Mouse (Mus musculus) liver, postnatal 0 days (tissue): ENCODE data around the gene Rps6kc1. TPM values are rescaled to one million over a fixed set of nuclear protein-coding genes. Genes with fewer than 3 reads are reported as not detected.

ENCODE experiments used
- ATAC-seq: fragments of 200-750 bp; cut with Nextera tagmentation; 2 replicates; pipeline ENCODE4 v1.8.0; 2017; ENCODE audit warnings: mild to moderate bottlenecking, moderate library complexity
- DNase-seq: peaks from one replicate; pipeline ENCODE4 v3.0.0-alpha.2; 2016
- H3K27ac ChIP-seq: fragments of 300-500 bp; sonication (generic); 2 replicates; pipeline ENCODE4 v1.5.1; 2014; ENCODE audit warnings: antibody characterized with exemption, moderate library complexity, mild to moderate bottlenecking, low read depth
- H3K27me3 ChIP-seq: fragments of 300-500 bp; sonication (generic); 2 replicates; pipeline ENCODE4 v1.6.1; 2014; ENCODE audit warnings: low read length, control low read depth, mixed read lengths; ENCODE audit not compliant: insufficient read depth
- H3K36me3 ChIP-seq: fragments of 300-500 bp; sonication (generic); replicated peaks from 2 replicates; pipeline ENCODE4 v1.6.1; 2014; ENCODE audit warnings: mild to moderate bottlenecking, control low read depth, low read length, moderate library complexity, mixed read lengths; ENCODE audit not compliant: insufficient read depth
- H3K4me1 ChIP-seq: fragments of 300-500 bp; sonication (generic); 2 replicates; pipeline ENCODE4 v1.6.1; 2014; ENCODE audit warnings: antibody characterized with exemption, mild to moderate bottlenecking, control low read depth; ENCODE audit not compliant: insufficient read depth
- H3K4me2 ChIP-seq: fragments of 300-500 bp; sonication (generic); 2 replicates; pipeline ENCODE4 v1.6.1; 2014; ENCODE audit warnings: low read depth, mild to moderate bottlenecking, low read length, moderate library complexity, mixed read lengths
- H3K4me3 ChIP-seq: fragments of 300-500 bp; sonication (generic); 2 replicates; pipeline ENCODE4 v1.5.1; 2014; ENCODE audit warnings: low read depth, low read length
- H3K9ac ChIP-seq: fragments of 300-500 bp; sonication (generic); replicated peaks from 2 replicates; pipeline ENCODE4 v1.6.1; 2014; ENCODE audit warnings: mild to moderate bottlenecking, moderate library complexity
- H3K9me3 ChIP-seq: fragments of 300-500 bp; sonication (generic); 2 replicates; pipeline ENCODE4 v1.6.1; 2016; ENCODE audit warnings: mild to moderate bottlenecking, control low read depth, low read length, mixed read lengths
- CTCF ChIP-seq: sonication (generic); IDR thresholded peaks from 2 replicates; pipeline ENCODE4 v1.5.1; 2016; ENCODE audit warnings: antibody characterized with exemption, low read depth
- EP300 ChIP-seq: IDR thresholded peaks from 2 replicates; pipeline ENCODE4 v1.6.1; 2016; ENCODE audit warnings: antibody characterized with exemption, low read depth, mild to moderate bottlenecking
- WGBS: fragments of 180-500 bp; shearing (Covaris S2); extraction: QIAGEN DNeasy Blood & Tissue Kit; methylation state at CpG from one replicate; pipeline ENCODE4 v1.1.7; 2014; ENCODE audit not compliant: insufficient replicate concordance; 5-methylcytosine and 5-hydroxymethylcytosine counted together
- polyA plus RNA-seq: library from polyadenylated mRNA; unstranded; fragments of >200 nt; fragmentation: Nextera tagmentation; extraction: Ambion mirVana; gene quantifications from 2 replicates; pipeline ENCODE4 v1.2.1, GENCODE M21; 2015

The Rps6kc1 gene
- polyA plus RNA-seq, 1 experiment from 2014 or later: 3.9 TPM

DNA sequence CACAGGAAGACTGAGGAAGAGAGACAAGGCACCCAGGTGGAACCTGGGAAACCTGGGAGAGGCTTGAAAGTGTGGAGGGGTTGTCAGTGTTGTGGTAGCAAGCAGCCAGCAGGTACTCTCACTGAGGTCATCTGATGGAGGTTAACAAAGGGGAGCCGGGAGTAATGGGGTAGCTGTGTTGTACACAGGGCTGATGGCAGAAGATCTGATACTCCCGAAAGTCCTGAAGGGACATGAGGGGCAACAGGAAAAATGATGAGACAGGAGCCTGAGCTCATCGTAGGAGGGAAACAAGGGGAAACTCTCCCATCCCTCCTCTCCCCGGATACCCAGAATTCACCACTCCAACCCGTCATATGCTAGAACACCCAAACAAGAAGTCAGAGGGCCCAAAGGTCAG, 244.2 kb downstream of the Rps6kc1 start:
- Histone ChIP-seq H3K9me3 (no peaks in the 10 kb centered on the region), H3K27ac (no peak overlapping the region), H3K27me3 (no peaks in the 10 kb centered on the region), H3K36me3 (no peaks in the 10 kb centered on the region), H3K4me2 (no peak overlapping the region), H3K4me3 (no peak overlapping the region), H3K9ac (no peak overlapping the region), H3K4me1 (no peaks in the 10 kb centered on the region)
- ATAC-seq: no peak
- TF ChIP-seq CTCF: no peak
- no peak for TF ChIP-seq EP300
- DNase-seq: no peak
- WGBS: 76% methylated on average over 5 of the region's 5 CpGs

DNA sequence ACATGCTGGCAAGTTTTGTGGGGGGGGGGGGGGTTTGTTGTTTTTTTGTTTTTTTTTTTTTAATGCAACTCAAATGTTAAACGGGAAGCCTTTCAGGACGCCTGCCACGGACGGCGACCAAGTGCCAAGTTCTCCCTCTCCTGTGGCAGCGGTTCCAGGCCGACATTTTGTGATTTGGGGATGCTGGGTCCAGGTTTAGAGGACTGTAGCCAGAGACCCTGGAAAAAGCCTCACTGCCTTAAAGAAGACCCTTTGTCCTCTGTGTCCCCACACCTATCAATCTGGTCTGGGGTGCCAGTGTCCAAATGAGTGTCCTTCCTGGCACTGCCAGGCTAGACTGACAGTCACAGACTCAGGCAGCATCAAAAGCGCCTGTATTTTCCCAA, 246.1 kb downstream of the Rps6kc1 start:
- no peaks in the 10 kb centered on the region for H3K36me3 ChIP-seq
- no peak overlapping the region for H3K9ac ChIP-seq
- no peak overlapping the region for H3K4me2 ChIP-seq
- no peak for TF ChIP-seq CTCF
- no peak for TF ChIP-seq EP300
- no peaks in the 10 kb centered on the region for H3K9me3 ChIP-seq
- no peaks in the 10 kb centered on the region for H3K4me1 ChIP-seq
- no peak for ATAC-seq
- H3K27me3 ChIP-seq: no peaks in the 10 kb centered on the region
- DNase-seq: no peak
- 90% methylated on average over 8 of the region's 8 CpGs for WGBS
- H3K27ac ChIP-seq: no peak overlapping the region
- no peak overlapping the region for H3K4me3 ChIP-seq

- Histone ChIP-seq H3K27ac (no peak overlapping the region), H3K4me2 (no peak overlapping the region), H3K9me3 (no peaks in the 10 kb centered on the region), H3K4me1 (no peaks in the 10 kb centered on the region), H3K4me3 (no peak overlapping the region), H3K27me3 (no peaks in the 10 kb centered on the region), H3K36me3 (no peaks in the 10 kb centered on the region), H3K9ac (no peak overlapping the region)
- DNase-seq (peak; percentile 25), ATAC-seq (peak; percentile 25; the same call in 1 of the 2 replicates)
- WGBS: 75% methylated on average over 21 of the region's 21 CpGs
- TF ChIP-seq EP300 (no peak), CTCF (no peak)
These were observed 246.6 kb downstream of the Rps6kc1 start for GRCm38 (mm10) chr1:190664767-190665489.

GRCm38 (mm10) chr1:190663996-190664395, 247.6 kb downstream of the Rps6kc1 start:
- Histone ChIP-seq H3K27ac (no peak overlapping the region), H3K4me2 (no peak overlapping the region), H3K27me3 (no peaks in the 10 kb centered on the region), H3K4me1 (no peaks in the 10 kb centered on the region), H3K9me3 (no peaks in the 10 kb centered on the region), H3K9ac (no peak overlapping the region), H3K4me3 (no peak overlapping the region), H3K36me3 (no peaks in the 10 kb centered on the region)
- TF ChIP-seq CTCF (no peak), EP300 (no peak)
- DNase-seq (no peak), ATAC-seq (no peak)
- 79% methylated on average over 4 of the region's 4 CpGs for WGBS

- WGBS: 69% methylated on average over 5 of the region's 5 CpGs
- H3K4me3 ChIP-seq: no peak overlapping the region
- no peak for TF ChIP-seq CTCF
- no peaks in the 10 kb centered on the region for H3K36me3 ChIP-seq
- H3K27me3 ChIP-seq: no peaks in the 10 kb centered on the region
- no peak for ATAC-seq
- no peak overlapping the region for H3K9ac ChIP-seq
- H3K27ac ChIP-seq: no peak overlapping the region
- no peaks in the 10 kb centered on the region for H3K9me3 ChIP-seq
- no peak for DNase-seq
- H3K4me2 ChIP-seq: no peak overlapping the region
- no peaks in the 10 kb centered on the region for H3K4me1 ChIP-seq
These were observed 248.8 kb downstream of the Rps6kc1 start for GRCm38 (mm10) chr1:190662736-190663135.

GRCm38 (mm10) chr1:190661764-190662163, 249.8 kb downstream of the Rps6kc1 start:
- no peaks in the 10 kb centered on the region for H3K4me1 ChIP-seq
- no peak for DNase-seq
- TF ChIP-seq CTCF (no peak), EP300 (no peak)
- no peaks in the 10 kb centered on the region for H3K27me3 ChIP-seq
- H3K9ac ChIP-seq: no peak overlapping the region
- H3K36me3 ChIP-seq: no peaks in the 10 kb centered on the region
- no peak overlapping the region for H3K4me3 ChIP-seq
- no peaks in the 10 kb centered on the region for H3K9me3 ChIP-seq
- WGBS: 83% methylated on average over 4 of the region's 4 CpGs
- ATAC-seq: no peak
- H3K27ac ChIP-seq: no peak overlapping the region
- no peak overlapping the region for H3K4me2 ChIP-seq
